Mouse (Mus musculus): Measurements from ENCODE around the gene Btg4.
"Not testable (repeated sequence)": the region's sequence is repeated elsewhere in the genome, so short reads cannot be mapped to it uniquely, and the experiment has no call there.

Btg4 gene

DNA sequence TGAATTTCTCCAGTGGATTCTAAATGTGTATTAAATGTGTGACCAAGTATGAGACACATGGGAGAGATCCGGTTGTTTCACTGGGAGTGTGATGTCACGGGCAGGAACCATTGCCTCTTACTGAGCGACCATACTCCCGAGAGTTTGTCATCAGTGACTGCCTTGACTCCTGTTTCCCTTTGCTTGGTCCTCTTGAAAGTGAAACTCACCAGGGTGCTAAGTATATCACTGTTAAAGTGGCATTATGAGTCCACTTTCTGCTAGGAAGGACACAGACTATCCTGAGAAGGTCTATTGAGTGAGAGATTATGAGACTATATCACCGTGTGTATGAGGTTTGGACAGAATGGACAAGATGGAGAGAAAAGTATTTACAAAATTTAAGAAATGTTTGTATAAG lies 20.9 kb downstream of the Btg4 start:
- DNase-seq (ENCODE audit: low read depth, low spot score): no peak

DNA sequence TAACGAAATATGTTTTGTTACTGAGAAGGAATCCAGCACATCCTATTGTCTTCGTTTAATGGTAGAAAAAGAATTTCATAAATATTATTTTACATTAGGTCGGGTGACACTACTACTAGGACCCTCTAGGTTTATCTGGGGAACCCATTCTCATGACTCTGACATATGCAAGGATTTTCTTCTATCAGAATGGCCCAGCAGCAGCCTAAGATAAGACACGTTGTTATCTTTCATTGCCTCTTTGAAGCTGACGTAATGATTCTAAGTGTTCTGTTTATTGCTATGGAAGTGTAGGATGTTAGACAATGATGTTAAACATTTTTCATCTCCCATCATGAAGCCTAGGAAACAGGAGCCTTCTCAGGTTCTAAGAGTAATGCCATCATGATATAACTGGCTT lies 33.0 kb downstream of the Btg4 start:
- no peak for DNase-seq (ENCODE audit: low read depth, low spot score)

DNA sequence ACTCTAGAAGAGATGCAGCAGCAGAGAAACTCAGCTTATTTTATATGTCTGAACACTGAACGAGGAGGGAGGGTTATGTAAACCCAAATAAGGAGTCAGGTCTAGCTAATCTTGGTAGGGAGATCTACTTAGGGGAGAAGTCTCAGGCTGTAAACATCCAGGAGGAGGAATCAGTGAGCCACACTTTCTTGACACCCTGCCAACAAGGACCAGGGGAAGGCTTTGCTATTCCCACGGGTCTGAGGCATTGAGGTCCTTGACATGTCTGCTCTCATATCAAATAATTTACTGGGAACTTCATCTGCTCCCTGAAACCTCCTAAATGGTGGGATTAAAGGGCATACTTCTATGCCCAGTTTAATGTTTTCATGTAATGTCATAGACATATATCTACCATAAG lies 35.6 kb downstream of the Btg4 start:
- no peak for DNase-seq (ENCODE audit: low read depth, low spot score)

DNA sequence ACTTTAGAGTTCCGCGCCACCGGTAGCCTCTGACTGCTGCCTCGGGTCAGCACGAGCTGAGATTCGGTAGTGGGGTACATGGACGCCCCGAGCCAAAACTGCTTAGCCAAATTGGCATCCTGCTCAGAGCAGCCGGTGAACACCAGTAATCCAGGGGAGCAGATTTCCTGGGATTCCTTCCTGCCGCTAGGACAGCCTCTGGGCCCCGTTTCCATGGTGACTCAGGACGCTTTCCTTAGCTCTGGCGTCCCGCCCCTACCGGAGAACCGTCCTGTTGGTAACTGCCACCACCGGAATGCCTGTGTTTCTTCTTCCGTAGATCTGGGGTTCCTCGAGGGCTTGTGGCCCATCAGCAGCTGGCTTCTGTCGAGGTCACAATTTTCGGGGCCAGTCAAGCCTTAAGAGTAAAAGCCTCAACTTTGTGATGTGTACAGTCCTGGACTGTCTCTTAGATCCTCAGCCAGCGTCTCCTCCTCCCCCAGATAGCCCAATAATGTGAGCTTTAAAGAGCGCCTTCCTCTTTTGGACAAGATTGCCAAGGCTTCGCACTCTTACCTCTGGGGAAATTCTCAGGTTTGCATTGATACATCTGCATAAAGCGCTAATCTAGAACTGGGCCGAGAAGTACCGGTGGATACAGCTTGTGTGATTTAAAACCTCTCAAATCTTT lies 41.2 kb downstream of the Btg4 start, which contains the start of gene 4833427G06Rik:
Gene 4833427G06Rik, minus strand, starts transcription at position 323 of the 670 bp plus-strand sequence.
- peak; percentile 73 for DNase-seq (ENCODE audit: low read depth, low spot score)

DNA sequence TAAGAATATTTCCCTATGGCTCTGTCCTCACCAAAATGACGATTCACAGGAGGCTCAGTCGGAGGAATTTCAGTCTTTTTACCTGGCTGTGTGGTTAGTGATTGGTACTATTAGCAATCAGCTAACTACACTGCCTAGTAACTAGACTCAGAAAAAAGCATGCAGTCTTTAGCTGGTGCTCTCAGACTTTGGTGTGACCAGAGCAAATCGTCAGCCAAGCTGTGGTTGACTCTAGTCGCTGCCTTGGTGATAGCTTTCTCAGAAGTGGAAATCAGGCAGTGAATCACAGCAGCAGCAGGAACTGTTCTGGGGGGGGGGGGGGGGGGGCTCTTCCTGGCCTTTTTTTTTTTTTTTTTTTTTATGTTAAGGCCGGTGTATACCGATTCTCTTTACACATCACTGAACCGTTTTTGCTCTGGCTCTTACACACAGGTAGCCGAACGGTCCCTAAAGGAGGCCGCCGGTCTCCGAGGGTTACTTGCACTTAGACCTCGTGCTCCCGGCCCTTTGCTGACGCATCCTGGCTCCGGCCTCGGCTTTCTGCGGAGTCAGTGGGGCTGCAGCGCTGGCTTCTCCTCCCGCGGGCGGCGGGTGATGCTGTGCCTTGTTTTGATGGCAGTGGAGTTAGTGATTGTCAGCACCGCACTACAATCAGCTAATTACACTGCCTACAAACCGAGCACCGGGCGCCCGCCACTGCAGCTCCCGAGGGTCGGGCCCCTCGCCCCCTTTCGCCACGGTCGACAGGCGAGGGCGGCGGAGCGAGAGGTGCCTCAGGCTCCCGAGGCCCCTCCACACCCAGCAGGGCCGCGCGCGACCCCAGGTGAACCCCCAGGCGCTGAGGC lies 42.5 kb downstream of the Btg4 start:
- DNase-seq (ENCODE audit: low read depth, low spot score): peak; percentile 24

DNA sequence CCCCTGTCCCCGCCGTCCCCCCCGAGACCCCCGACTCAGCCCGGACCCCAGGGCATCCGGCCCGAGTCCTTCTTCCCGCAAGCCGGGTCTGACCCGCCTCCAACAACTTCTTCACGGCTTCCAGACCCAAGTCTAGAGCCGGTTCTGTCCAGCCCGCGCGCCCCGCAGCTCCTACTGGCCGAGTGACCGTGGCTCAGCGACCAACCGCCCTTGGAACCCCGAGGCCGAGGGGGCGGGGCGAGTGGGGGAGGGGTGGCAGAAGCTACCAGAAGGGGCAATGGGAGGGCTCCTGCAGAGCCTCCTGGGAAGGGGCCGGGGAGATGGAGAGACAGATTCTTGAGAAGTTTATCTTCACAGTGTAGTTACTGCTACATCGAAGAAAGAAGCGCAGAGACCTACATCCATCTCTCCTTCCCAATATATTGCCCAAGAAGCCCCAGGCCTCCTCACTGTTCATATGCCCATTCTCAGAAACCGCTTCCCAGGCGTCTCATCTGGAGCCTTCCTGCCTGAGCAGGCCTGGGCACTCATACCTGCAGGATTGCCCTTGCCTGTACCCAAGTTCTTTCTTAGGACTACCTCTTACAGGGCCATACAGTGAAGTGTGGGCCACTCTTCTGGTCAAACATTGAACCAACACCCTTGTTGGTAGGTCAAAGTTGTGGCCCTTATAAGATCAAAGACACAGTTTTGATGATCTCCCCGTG lies 43.3 kb downstream of the Btg4 start:
- DNase-seq (ENCODE audit: low read depth, low spot score): peak; percentile 16

DNA sequence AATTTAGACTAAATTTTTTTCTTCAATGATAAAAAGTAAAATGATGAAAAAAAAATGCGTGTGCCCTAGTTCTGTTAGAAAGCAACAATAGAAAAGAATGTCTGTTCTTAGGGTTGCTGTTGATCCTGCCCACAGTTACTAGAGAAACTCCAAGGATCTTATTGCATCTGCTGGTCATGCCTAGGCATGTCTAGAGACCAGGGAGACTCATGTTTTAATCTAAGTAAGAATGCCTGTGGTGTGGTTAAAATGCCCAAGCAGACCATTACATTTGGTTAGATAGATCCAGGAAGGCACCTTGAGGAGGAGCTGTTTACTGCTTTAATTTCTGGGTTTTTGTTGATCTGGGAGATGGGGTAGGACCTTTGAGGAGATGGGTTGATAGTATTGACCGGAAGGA lies 45.0 kb downstream of the Btg4 start:
- peak; percentile 8 for DNase-seq (ENCODE audit: low read depth, low spot score)

DNA sequence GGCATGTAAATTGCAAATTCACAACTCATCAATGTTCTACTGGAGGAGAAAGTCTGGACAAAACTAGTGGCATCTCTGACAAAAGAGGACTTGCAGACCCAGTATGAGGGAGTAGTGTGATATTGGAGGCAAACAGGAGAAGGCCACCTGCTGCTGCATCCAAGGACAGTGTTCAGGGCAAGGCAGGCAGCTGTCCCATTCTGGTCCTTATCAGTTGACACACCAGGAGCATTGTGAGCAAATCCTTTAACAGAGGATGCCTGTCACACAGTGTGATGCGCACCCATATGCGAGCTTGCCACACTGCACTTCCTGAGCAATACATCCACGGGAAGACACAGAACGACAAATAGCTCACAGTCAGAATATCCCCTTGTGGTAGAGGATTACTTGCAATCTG lies 54.1 kb downstream of the Btg4 start:
- no peak for DNase-seq (ENCODE audit: low read depth, low spot score)

DNA sequence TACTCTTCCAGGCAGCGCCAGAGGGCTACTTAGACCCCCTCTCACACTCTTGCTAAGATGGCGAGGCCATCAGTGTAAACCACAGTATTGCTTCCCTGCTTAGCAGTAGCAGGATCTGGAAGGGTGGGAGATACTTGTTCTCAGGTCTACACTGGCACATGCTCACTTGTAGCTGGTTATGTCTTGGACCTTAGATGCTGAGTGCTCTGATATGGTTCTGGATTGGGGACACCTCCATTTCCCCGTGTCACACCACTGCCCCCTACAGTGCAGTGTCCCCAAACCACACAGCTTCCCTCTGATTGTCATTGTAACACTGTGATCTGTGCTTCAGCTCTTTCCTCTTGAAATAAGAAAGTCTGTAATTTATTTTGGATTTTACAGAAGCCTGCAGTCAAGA lies 76.3 kb downstream of the Btg4 start:
- no peak for DNase-seq (ENCODE audit: low read depth, low spot score)

DNA sequence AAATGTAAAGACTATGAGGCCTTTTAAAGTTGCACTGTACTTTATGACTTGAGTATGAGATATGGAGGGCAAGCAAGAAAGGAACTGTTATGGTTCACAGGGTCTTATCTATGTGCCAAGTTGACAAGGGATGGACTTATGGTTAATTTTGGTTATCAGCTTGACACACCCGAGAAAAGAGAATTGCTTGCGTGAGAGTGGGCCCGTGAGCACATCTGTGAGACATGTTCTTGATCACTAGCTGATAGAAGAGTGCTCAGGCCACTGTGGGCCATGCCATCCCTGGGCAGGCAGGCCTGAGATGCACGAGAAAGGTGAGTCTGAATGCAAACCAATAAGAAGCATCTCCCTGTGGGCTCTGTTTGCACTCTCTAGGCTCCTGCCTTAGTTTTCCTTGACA lies 76.7 kb downstream of the Btg4 start:
- no peak for DNase-seq (ENCODE audit: low read depth, low spot score)

DNA sequence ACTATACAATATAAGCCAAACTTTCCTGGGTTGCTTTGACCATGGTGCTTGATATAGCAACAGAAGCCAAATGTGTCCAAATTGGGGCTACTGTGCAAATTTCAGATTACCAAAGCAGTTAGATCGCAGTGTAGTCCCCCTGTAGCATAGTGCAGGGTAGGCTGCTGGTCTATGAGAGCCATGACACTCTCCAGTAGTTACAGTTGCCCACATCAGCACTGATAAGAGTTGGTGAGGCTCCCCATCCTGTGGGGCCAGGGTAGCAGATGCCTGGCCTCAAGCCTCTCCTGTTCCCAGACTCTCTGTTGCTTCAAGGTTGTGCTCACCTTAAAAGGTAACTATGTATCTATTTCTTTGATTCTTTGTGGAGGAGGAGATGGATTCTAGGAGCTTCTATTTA lies 77.1 kb downstream of the Btg4 start:
- DNase-seq (ENCODE audit: low read depth, low spot score): no peak

DNA sequence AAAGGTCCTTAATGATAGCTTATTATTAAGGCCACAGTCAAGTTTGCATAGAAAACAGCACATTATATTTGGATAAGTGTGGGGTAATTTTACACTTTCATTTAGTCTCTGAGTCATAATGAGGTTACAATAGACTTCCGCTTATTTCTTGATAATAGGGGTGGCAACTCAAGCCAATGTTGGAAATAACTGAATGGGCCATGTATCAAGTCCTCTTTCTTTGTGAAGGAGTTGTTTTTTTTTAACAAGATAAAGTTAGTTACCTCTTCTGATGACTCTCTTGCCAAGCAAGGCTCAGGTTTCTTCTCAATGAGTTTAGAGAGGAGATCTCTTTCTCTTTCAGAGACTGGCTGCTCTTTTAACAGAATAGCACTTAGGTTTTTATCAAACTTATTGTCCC lies 77.6 kb downstream of the Btg4 start:
- DNase-seq (ENCODE audit: low read depth, low spot score): no peak

DNA sequence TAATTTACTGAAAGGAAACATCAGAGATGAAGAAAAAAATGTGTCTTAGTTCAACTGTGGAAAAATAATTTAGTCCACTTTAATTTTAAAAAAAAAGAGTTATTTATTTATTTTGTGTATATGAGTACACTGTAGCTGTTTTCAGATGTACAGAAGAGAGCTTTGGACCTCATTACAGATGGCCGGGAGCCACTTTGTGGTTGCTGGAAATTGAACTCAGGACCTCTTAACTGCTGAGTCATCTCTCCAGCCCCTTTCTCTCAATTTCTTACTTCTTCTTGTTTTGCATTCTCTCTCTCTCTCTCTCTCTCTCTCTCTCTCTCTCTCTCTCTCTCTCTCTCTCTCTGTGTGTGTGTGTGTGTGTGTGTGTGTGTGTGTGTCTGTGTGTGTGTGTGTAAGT lies 78.7 kb downstream of the Btg4 start:
- DNase-seq (ENCODE audit: low read depth, low spot score): not testable (repeated sequence)

DNA sequence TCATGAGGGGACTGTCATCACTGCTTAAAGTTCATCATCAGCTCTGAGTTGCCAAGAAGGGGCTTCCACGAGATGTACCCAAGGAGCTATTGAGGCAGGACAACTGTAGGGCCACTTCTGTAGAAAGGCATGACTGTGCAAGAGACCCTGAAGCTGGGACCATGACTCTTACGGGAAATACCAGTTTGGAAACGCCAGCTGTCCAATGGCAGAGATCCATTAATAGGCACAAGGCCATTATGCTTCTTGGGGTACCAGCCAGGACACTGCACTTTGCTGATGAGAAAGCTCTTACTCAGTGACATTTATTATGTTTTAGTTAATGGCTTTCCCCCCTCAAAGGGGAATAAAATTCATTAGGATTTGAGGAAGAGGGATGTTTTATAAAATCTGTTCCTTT lies 80.0 kb downstream of the Btg4 start:
- no peak for DNase-seq (ENCODE audit: low read depth, low spot score)

DNA sequence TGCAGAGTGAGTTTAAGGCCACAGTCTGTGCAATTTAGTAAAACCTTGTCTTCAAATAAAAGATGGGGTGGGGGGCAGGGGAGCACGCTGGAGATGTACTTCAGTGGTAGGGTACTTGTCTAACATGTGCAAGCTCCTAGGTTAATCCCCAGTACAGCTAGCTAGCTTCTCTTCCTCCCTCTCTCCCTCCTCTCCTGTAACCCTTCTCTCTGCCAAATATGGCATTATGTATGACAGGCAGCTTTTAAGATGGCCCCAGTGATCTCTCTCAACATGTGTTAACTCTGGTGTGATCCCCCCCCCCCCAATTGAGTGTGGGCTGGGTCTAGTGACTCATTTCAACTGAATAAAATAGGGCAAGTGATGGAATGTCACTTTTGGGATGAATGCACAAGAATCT lies 82.7 kb downstream of the Btg4 start:
- no peak for DNase-seq (ENCODE audit: low read depth, low spot score)

DNA sequence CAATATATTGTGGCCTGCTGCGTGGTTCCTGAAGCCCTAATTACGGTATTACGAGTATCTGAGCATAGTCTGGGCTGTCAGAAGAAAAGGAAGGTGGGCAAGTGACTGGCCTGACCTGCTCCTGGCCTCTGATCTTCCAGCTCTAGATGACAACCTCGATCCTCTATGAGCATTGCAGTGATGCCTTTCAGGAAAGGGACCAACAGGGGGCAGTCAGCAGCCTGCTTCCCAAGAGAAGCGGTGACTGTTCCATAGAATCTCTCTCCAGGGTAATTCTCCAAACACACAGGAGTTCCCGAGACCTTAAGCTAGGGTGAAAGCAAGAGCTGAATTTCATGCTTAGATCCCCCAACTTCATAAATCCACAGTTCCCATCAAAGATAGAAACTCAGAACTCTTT lies 83.5 kb downstream of the Btg4 start:
- no peak for DNase-seq (ENCODE audit: low read depth, low spot score)

DNA sequence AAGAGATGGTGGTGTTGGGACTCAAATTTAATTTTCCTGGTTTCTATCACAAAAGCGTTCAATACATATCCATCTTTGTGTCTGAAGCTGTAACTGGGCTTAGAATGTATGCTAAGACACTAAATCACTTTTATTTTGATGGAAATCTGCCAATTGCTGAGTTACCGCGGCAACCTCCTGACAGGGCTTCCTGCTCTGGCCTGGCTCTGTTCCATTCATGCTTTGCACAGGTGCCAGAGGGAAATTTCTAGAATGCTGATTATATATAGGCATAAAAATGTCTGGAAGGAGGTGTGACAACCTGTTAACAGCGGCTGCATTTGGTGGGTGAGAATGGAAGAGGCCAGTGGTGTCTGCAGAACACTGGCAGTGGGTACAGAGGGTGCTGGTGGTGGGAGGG lies 85.8 kb downstream of the Btg4 start:
- no peak for DNase-seq (ENCODE audit: low read depth, low spot score)

DNA sequence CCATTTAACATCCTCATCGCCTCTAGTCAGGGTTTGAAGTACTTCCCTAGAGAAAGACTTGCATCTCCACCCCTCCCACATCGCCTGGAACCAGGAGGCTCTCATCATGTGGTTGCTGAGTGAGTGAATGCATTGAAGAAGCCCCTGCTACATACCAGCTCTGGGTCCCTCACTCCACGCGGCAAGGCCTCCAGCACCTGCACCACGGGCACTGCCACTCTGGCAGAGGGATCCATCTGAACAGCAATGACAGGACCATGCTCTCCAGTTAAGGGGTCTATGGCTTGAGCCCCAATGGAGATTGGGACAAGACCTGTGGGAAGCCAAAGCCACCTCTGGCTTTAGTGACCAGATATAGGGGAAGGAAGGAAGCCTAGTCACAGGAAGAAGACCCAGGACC lies 86.6 kb downstream of the Btg4 start:
- no peak for DNase-seq (ENCODE audit: low read depth, low spot score)

DNA sequence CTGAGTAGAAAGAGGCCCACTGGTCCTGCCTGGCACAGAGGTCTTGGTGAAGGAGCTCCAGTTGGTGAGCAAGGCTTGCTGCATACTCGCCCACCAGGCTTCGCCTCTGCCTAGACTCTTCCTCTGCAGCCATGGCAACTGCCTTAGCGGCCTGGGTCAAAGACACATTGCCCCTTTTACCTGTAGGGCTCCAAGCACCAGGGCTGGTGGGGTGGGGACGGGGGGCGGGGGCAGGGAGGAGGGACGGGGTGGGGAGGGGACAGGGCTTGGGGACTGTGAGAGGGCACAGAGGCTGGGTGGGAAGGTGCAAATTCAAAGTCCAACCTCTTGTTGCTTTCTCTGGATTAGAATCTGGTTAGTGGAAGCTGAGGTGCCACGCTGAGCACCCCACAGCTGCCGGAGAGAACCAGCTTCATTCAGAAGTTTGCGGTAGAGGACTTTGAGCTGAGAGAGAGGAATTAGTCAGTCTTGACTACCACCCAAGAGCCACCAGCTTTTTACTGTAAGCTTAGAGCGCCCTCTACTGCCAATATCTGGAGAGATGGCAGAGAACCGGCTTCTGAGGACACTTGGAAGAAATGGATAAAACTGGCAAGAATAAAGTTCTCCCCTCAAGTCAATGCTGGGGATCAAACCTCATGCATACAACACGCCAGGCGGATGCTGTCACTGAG lies 91.5 kb downstream of the Btg4 start:
- DNase-seq (ENCODE audit: low read depth, low spot score): peak; percentile 65

DNA sequence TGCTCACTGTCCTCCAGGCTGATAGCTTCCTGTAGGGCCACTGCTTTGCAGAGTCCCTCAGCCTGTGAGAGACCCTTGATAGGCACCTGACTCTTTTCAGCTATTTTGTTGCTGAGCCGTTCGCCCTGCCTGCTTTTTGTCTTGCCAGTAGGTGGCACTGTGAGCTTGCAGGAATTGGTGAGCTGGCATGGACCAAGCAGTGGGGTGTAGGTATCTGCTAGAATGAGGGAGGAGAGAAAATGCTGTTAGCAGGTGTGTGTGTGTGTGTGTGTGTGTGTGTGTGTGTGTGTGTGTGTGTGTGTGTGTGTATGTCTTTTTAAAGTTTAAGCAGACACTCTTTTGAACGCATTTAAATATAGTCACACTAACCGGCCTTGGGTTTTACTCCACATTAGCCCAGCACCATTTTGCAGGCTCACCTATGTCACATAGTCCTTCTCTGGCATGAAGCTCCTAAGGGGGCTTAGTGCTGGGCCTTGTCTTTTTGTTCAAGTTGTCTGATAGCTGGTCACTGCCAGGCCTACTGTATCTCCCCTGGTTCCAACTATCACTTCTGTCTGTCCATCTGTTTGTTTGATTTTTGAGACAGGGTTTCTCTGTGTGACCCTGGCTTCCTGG lies 101.2 kb downstream of the Btg4 start:
- DNase-seq (ENCODE audit: low read depth, low spot score): peak; percentile 71

DNA sequence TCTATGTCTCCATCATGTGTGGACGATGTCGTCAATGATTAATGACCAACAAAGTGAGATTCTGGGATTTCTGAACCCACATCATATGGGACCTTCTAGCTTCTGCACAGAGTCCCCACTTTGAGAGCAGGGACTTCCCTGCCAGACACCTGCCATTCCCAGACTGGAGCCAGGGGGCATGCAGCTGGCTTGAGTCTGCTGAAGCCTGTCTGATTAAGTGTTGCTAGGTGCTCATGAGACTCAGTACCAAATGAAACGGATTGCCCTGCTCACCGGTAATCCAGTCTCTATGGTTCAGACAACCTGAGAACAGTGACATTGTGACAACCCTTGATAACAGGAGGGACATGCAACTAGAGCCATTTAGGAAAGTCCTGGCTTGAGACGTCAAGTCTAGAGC lies 103.3 kb downstream of the Btg4 start:
- DNase-seq (ENCODE audit: low read depth, low spot score): no peak

All from ES-CJ7 (cell line).